Mouse (Mus musculus) kidney, postnatal 14 days (tissue): ENCODE measurements around the gene Klhl12.

Experiments used
- DNase-seq: peaks from one replicate; pipeline ENCODE4 v3.0.0; 2022; ENCODE audit warnings: mixed read lengths

Gene Klhl12

DNA sequence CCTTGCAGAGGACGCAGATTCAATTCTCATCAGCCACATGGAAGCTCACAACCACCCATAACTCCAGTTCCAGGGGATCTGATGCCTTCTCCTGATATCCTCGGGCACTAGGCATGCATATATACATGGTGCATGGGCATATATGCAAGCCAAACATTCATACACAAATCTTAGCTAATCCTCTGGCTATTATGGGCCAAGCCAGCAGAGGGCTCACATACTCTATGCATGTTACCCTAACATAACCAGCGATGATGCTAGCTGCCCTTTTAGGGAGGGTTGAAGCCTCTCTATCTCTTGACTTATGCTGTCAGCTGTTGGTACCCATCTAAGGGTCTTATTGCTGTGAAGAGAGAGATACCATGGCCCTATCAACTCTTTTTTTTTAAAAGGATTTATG, 4.3 kb upstream of the Klhl12 start:
- peak; percentile 55 for DNase-seq

DNA sequence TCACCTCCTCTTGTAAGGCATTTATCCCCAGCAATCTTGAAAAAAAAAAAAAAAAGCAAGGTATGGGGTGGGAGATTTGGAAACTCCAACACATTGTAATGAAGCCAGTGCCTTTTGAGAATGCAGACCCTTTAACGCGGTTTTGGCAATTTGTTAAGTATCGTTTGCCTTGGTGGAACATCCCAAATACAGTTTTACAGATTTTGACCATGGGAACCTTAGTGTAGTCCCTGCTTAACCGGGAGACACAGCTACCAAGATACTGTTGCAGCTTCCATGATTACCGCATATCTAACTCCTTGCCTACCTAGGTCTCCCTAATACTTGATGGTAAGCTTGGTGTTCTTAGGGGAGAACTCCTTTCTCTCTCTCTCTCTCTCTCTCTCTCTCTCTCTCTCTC, 729 bp downstream of the Klhl12 start:
- DNase-seq: no peak

DNA sequence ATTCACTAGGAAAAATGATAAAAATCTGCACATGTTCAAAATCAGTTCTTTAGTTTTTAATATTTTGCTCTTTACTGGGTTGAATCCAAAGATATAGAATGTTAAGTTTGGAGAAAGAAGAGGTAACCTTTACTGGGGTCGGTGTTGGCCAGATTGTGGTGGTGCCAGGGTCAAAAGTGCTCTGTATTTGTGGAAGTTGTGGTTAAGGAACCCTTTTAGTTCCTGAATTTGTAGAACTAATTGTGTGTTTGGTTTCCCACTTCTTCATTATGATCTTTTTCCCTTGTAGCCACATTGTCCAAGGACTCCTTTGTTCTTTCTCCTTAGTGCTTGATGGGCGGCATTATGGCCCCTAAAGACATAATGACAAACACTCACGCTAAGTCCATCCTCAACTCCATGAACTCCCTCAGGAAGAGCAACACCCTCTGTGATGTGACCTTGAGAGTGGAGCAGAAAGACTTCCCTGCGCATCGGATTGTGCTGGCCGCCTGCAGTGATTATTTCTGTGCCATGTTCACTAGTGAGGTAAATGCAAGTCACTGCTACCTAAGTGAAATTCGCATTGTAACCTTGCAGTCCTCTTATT, 2.9 kb downstream of the Klhl12 start:
- no peak for DNase-seq

DNA sequence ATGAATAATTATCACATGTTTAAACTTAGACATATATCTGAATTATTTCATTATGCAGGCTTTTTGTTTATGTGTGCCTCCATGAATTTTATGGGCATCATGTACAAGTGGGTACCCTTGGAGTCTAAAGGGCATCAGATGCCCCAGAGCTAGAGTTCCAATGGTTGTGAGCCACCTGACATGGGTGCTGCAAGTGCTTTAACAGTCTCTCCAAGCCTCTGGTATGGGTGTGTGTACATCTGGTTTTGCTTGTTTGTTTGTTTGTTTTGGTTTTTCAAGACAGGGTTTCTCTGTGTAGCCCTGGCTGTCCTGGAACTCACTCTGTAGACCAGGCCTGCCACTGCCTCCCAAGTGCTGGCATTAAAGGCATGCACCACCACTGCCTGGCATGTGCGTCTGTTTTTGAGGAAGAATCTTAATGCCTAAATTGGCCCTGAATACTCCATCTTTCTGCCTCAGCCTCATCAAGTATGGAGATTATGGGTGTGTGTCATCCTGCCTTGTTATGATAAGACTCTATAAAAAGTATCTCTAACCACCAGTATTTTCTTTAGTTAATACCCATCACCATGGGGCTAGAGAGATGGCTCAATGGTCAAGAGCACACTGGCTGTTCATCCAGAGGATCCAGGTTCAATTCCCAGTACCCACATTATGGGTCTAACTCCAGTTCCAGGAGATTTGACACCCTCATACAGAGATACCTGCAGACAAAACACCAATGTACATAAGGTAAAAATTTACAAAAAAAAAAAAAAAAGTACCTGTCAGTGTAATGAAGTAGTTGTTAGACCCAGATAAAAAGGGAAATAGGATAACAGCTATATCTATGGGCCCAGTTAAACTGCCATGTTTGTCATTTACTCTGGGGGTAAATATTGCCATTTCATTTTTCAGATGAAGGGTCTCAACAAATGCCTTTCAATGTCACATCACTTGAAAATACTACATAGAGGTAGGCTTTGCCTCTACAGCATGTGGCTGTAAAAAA, 5.3 kb downstream of the Klhl12 start:
- no peak for DNase-seq

DNA sequence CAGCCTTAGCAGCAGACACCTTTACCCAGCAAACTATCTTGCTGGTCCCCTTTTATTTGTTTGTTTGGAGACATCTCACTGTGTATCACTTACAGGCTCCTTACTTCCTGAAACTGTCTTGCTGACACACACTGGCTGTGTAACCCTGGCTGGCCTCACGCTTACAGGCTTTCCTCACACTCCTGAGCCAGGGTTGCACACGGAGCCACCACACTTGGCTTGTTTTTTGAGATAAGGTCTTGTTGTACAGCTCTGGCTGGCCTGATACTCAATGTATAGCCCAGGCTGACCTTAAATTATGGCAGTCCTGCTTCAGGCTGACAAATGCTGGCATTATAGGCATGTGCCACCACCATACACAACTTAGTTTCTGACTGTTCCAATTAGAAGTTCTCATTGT, 29.3 kb downstream of the Klhl12 start:
- no peak for DNase-seq

DNA sequence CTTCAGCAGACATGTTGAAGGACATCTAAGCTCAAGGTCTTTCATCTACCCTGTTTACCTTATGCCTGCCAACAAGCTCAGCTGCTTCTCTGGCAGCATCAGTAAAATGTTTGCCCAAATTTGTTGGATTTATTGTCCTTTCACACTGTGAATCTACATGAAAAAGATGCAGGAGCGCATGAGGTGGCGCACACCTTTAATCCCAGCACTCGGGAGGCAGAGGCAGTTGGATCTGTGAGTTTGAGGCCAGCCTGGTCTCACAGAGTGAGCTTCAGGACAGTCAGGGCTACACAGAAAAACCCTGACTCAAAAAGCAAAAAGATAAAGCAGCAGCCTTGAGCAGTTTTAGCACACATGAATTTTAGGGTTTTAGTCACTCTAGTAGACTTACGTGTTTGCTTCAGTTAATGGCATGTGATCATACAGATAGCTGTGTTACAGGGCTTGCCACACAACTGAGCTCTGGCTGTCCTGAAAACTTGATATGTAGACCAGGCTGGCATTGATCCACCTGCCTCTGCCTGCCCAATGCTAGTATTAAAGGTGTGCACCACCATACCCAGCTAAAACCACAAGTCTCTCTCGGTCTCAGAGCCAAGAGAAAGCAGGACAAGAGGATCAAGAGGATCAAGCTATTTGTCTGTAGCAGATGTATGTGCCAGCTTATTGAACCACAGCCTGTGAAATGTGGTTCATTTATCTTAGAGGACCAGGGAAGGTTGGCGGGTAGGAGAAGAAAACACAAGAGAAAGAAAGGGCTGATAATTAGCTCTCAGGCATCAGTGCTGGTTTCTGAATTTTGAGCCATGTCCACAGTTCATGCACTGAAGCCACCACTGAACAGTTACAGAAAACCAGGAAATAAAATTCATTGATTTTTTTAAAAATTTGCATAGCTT, 35.8 kb downstream of the Klhl12 start:
- no peak for DNase-seq

DNA sequence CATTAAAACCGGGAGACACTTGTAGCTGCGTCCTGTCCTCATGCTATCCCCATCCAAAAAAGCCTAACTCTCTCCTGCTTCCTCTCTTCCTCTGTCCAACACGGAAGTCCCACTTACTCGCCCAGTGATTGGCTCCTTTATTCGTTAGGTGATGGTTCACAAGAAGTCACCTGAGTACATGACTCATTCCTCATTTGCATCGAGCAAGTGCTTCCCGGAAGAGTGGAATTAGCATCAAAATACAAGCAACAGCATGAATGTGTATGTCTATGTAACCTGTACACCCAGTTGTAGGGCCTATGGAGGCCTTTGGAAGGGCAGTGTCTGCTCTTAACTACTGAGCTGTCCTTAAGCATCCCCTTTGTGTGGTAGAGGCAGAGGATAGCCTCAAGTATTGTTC, 36.9 kb downstream of the Klhl12 start:
- no peak for DNase-seq

DNA sequence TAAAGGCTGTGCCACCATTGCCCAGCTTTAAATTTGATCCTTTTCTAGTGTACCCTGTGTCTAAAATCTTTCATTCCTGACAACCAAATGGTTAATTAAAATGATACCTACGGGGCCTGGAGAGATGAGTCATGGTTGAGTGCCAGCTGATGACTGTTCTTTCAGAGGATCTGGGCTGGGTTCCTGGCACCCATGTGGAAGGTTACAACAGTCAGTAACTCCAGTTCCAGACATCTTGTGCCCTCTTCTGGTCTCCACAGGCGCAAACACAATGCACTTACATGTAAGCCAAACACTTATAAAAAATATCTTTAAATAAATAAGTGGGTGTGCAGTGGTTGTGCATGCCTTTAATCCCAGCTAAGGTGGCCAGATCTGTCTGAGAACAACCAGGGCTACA, 38.2 kb downstream of the Klhl12 start:
- no peak for DNase-seq

DNA sequence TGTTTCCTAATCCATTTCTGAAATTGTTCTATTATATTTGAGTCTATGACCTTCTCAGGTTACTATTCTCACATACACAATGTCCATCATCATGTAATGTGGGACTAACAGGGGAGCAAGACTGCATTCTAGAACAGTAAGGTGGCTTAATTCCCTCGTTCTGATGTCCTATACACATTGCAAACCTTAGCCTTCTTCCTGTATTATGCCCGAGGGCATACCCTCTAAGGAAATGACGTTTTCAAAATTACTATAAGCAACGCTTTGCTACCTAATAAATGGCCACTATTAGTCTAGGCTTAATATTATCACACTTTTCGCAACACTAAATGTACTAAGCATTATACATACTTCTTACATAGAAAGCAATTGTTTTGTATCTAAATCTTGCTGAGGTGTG, 38.6 kb downstream of the Klhl12 start:
- DNase-seq: no peak

DNA sequence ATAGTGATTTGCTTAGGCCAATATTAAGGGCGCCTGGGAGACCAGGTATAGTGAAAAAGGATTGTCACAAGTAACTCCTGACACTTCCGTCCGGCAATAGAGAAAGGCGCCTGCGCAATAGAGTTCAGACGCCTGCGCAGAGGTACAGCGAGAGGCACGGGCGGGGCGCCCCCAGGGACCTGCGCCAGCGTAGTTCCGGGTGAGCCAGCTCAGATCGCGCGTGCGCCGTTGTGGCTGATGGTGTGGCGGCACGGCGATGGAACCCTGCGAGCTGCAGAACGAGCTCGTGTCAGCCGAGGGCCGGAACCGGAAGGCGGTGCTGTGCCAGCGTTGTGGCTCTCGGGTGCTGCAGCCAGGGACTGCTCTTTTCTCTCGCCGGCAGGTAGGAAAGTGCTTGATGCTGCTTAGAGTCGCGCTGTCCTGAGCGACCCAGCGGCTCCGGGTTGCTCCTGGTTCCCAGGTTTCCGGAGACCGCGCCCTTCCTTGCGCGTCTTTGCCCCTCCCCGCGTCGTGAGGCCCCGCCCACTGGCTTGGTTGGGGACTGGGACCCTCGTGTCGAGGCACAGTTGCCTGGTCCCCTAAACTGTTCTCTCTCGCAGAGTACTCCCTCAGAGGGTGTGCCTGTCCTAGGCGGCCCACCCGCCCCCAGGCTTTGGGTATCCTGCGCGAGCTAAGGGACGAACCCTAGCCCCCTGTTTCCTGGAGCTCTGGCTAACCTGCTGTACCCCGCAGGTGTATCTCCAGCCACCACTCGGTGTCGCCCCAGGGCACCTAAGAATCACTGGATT, 39.3 kb downstream of the Klhl12 start, which contains the start of gene Rabif:
Gene Rabif (plus strand): TSS at position 221 of the 788 bp plus-strand sequence.
- peak; percentile 100 for DNase-seq

DNA sequence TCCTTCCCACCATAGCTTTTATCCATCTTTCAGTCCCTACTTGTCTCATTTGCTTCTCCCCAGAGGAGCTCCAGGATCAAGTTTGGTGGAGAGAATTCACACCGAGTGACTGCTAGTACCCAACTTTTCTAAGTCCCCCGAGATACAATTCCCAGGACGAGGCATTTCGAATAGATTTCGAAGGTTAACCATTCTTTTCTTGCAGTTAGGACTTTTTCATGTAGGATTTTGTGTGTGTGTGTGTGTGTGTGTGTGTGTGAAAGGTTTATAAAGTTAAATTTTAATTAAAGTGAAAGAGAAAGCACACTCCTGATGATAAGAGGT, 39.8 kb downstream of the Klhl12 start:
- DNase-seq: no peak

DNA sequence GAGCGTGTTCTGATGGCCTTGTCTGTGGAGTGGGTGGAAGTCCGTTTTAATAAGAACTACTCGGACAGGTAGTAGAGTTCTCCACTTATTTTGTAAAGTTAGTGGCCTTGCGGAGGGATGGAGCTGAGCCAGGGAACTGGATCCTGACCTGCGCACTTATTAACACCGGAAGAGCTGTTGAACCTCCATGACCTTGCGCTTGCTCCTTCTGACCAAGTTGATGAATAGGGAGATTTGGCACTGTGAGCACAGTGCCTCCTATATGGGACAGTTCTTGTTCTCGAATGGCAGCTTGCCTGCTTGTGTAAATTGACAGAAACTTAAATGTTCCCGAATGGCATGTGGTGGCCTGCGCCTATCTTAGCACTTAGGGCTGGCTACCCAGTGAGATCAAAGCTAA, 40.7 kb downstream of the Klhl12 start:
- peak; percentile 27 for DNase-seq

DNA sequence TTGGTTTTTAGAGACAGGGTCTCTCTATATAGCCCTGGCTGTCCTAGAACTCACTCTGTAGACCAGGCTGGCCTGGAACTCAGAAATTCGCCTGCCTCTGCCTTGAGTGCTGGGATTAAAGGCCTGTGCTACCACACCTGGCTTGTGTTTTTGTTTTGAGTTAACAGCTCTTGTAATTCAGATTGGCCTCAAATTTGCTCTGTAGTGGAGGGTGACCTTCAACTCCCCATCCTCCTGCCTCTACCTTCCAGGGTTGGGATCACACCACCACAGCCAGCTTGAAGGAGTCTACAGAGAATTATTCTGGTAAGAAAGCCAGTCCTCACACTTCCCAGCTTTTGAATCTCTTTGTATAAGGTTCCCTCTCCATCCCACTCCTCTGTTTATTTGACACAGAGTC, 45.6 kb downstream of the Klhl12 start:
- no peak for DNase-seq

DNA sequence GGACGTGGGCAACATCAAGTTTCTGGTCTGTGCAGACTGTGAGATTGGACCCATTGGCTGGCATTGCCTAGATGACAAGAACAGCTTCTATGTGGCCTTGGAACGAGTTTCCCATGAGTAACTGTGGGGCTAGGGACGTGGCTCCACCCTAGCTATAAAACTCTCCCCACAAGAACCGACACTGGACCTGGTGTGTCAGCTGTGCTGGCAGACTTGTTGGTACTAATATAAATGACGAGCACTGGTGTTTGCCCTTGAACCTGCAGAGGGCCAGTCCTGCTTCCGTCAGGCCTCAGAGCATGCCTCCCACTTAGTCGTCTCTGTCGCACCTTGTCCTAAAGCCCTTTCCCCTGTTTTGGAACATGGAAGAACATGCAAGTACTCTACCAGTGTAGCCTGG, 50.9 kb downstream of the Klhl12 start:
- DNase-seq: no peak

DNA sequence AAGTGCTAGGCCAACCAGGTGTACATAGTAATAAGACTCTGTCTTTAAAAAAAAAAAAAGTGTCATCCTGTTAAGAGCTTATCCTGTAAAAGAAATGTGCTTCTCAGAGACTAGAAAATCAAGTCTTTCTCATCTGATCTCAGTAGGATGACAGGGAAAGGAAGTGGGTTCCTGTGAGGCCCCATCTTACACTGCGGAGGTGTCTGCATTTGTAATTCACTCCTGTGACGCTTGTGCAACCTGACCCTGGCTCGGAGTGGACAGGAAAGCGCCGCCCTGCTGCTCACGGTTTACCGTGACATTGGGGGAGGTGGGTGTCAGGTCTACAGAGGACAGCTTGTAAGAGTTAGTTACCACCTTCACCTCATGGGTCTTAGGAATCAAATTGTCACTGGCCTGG, 54.7 kb downstream of the Klhl12 start:
- DNase-seq: no peak

DNA sequence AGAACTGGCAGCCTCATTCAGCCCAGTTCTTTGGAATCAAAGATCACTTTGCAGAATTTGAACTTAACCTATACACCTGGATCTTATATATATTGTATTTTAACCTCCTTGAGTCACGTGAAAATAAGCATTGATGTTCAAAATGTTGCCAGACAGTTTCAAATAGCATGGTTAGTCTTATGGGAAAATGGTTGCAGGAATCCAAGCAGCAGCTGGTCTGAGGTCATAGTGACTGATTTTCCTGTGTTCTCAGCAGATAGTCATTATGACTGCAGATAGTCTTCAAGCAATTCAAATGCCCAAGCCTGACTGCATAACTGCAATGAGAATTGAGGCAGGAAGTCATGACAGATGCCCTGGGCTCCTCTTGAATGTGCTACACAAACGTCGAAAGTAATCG, 56.9 kb downstream of the Klhl12 start:
- DNase-seq: no peak

DNA sequence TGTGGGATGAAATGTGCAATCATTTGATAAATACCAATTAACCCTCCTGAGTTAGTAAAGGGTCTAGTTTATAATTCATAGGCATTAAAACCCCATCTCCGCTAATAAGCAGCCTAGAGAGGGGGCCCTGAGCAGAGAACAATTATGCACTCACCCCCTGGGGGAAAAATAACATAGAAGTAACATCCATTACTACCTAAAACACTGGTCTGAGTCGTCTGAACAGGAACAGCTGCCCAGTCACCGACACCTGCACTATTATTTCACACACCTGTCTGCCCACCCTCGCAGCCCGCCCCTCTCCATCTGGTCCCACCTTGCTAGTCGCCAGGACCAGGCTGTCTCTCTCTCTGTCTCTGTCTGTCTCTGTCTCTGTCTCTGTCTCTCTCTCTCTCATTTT, 57.3 kb downstream of the Klhl12 start:
- no peak for DNase-seq

DNA sequence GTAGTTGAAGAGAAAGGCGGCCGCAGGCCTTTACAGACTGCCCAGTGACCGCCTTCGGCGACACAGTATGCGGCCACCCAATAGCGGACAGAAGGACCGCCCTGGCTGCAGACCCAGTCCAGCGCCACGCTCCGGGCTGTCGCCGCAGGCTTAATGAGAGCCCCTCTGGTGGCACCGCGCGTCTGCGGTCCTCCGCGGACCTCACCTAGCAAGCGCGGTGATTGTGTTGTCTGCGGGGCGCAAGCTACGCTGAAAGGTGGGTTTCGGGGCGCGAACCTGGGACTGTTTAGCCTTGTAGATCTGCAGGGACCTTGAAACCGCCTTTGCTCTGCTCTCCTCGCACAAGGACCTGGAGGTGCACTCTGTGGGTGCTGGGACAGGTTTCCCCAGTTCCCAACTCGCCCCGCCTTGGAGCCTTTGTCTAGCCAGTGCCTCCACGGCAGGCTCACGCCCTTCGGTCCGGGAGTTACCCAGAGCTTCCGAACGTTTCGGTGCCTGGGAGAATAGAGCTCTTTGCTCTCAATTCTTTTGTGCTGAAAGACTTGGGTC, 58.1 kb downstream of the Klhl12 start:
- peak; percentile 34 for DNase-seq

DNA sequence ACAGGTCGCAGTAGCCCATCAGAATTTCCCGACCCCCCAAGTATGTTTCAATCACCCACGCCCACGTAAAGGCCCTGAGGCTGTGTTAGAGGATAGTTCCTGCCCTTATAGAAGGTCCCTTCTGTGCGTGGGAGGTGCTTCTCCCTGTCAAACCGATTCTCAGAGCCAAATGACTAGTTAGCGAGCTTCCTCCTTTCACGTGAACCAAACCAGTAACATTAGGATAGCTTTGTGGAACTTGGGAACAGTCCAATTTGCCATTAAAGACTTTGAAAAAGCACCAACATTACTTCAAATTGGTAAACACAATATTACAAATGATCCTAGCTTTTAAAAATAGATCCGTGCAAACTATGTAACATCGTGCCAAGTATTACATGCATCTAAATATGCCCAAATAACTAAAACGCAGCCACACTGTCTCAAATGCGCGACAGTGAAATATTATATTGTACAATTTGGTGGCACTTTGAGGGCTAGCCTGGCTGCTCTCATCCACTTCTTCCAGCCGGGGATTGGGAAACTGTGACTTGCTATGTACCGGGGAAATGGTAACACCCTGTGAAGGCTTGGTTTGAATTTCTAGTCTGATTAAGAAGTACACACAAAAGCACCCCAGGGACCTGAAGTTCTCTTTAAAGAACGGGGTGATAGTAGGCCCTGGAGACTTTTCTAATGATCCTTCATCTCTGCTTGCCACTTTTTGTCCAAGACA, 58.7 kb downstream of the Klhl12 start:
- DNase-seq: no peak

DNA sequence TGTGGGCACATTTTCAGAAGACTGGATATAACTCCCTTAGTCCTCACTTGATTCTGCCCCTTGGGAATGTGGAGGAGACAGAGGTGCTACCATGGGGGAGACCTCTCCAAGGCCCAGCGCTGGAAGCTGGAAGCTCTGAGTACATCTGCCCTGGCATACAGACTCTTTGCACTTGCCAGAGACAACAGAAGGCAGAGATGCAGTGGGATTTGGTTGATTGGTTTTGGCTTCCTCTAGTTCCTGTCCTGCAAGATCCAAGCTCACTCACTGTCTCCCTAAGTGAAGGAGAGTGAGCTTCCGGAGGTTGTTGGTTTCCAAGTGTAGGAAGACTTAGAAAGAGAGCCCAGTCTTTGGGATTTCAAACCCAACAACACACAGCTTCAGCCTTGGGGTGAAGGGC, 60.6 kb downstream of the Klhl12 start:
- DNase-seq: no peak

DNA sequence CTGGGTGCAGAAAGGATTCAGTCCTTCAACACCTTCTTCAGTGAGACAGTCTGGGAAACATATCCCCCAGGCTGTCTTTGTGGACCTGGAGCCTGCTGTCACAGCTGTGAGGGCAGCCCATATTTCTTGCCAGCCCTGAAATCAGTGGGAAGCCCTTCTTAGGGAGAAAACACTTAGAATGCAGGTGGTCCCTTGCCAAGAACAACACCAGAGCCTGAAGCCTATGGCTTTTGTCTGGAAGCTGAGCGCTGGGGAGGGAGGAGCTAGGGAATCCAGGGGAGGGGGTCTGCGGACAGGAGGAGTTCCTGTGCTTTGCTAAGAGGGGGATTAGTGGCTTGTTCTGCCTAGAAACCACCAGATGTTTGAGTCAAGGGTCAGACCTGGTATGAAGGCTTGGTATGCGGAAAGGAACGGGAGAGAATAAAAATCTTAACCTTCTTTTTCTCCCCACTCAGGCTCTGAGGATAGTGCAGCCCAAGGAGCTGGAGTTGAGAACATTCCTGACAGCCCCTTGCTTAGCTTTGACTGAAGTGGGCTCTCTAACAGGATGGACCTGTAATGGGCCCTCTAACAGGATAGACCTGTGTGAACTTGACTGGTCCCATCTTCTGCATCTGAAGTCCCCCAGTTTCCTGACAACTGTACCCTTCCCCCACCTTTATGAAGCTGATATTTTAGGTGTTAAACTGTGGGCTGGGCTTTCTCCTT, 61.3 kb downstream of the Klhl12 start:
- peak; percentile 63 for DNase-seq
